Mouse (Mus musculus): ENCODE data around the gene Ip6k1. TPM values are rescaled to one million over a fixed set of nuclear protein-coding genes. Genes with fewer than 3 reads are reported as not detected.
A peak's percentile ranks its signal among the peaks of the same experiment; 100 is the strongest.

The Ip6k1 gene
- polyA plus RNA-seq, 1 experiment from 2014 or later = 96.0 TPM

GRCm38 (mm10) chr9:108057262-108057562, 54.9 kb downstream of the Ip6k1 start:
- ATAC-seq = no peak
- 89% methylated on average over 5 of the region's 5 CpGs for WGBS
- H3K36me3 ChIP-seq (ENCODE audit: control insufficient read depth, insufficient read depth, low read length) = peaks cover 26% of the 10 kb centered on the region

DNA sequence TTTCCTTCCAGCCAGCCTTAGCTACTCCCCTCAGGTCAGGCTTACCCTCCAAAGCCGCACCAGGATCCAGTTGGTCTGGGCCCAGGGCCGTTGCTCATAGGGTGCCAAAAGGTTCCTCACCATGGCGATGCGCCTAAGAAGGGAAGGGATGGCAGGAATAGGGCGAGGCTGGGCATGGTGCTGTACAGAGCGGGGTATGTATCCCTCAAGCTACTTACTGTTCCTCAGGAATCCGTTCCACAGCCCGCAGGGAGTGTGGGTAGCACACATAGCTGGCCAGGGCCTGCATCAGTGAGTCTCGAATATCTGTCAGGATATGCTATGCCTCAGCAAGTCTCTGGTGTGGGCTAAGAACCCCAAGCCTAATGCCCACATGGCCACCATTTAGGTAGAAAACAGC, 56.0 kb downstream of the Ip6k1 start:
- Histone ChIP-seq H3K9me3 (ENCODE audit: control insufficient read depth, low read length) (no peaks in the 10 kb centered on the region), H3K4me3 (ENCODE audit: low read length) (no peak overlapping the region), H3K36me3 (ENCODE audit: control insufficient read depth, insufficient read depth, low read length) (peaks cover 32% of the 10 kb centered on the region), H3K4me1 (ENCODE audit: control insufficient read depth, insufficient read depth, low read depth, low read length) (no peaks in the 10 kb centered on the region), H3K4me2 (ENCODE audit: low read length) (no peak overlapping the region), H3K27ac (ENCODE audit: low read depth, low read length) (no peak overlapping the region), H3K9ac (ENCODE audit: low read depth, low read length) (no peak overlapping the region), H3K27me3 (replicated peaks; ENCODE audit: control insufficient read depth, insufficient read depth, low read length) (no peaks in the 10 kb centered on the region)
- no peak for ATAC-seq
- WGBS = 93% methylated on average over 9 of the region's 9 CpGs

More at GRCm38 (mm10) chr9:108057262-108057562, 54.9 kb downstream of the Ip6k1 start:
- Histone ChIP-seq H3K27me3 (replicated peaks; ENCODE audit: control insufficient read depth, insufficient read depth, low read length) (no peaks in the 10 kb centered on the region), H3K4me2 (ENCODE audit: low read length) (no peak overlapping the region), H3K9me3 (ENCODE audit: control insufficient read depth, low read length) (no peaks in the 10 kb centered on the region), H3K4me1 (ENCODE audit: control insufficient read depth, insufficient read depth, low read depth, low read length) (peaks cover 5% of the 10 kb centered on the region; the same call in 1 of the 2 replicates), H3K4me3 (ENCODE audit: low read length) (no peak overlapping the region), H3K9ac (ENCODE audit: low read depth, low read length) (no peak overlapping the region), H3K27ac (ENCODE audit: low read depth, low read length) (no peak overlapping the region)

- H3K4me2 ChIP-seq (ENCODE audit: low read length) = no peak overlapping the region
- no peak overlapping the region for H3K9ac ChIP-seq (ENCODE audit: low read depth, low read length)
- no peak for ATAC-seq
- peaks cover 34% of the 10 kb centered on the region for H3K36me3 ChIP-seq (ENCODE audit: control insufficient read depth, insufficient read depth, low read length)
- no peak overlapping the region for H3K27ac ChIP-seq (ENCODE audit: low read depth, low read length)
- H3K4me1 ChIP-seq (ENCODE audit: control insufficient read depth, insufficient read depth, low read depth, low read length) = no peaks in the 10 kb centered on the region
- H3K4me3 ChIP-seq (ENCODE audit: low read length) = no peak overlapping the region
- 61% methylated on average over 2 of the region's 3 CpGs for WGBS
- no peaks in the 10 kb centered on the region for H3K9me3 ChIP-seq (ENCODE audit: control insufficient read depth, low read length)
- no peaks in the 10 kb centered on the region for H3K27me3 ChIP-seq (replicated peaks; ENCODE audit: control insufficient read depth, insufficient read depth, low read length)
Observed at GRCm38 (mm10) chr9:108062142-108062541, 59.8 kb downstream of the Ip6k1 start.

- H3K4me3 ChIP-seq (ENCODE audit: low read length) = no peak overlapping the region
- peaks cover 28% of the 10 kb centered on the region for H3K36me3 ChIP-seq (ENCODE audit: control insufficient read depth, insufficient read depth, low read length)
- no peaks in the 10 kb centered on the region for H3K27me3 ChIP-seq (replicated peaks; ENCODE audit: control insufficient read depth, insufficient read depth, low read length)
- H3K4me1 ChIP-seq (ENCODE audit: control insufficient read depth, insufficient read depth, low read depth, low read length) = no peaks in the 10 kb centered on the region
- no peak overlapping the region for H3K27ac ChIP-seq (ENCODE audit: low read depth, low read length)
- no peak overlapping the region for H3K9ac ChIP-seq (ENCODE audit: low read depth, low read length)
- no peak for ATAC-seq
- no peaks in the 10 kb centered on the region for H3K9me3 ChIP-seq (ENCODE audit: control insufficient read depth, low read length)
- 90% methylated on average over 12 of the region's 12 CpGs for WGBS
- H3K4me2 ChIP-seq (ENCODE audit: low read length) = no peak overlapping the region
Observed at GRCm38 (mm10) chr9:108063361-108063760, 61.1 kb downstream of the Ip6k1 start.

DNA sequence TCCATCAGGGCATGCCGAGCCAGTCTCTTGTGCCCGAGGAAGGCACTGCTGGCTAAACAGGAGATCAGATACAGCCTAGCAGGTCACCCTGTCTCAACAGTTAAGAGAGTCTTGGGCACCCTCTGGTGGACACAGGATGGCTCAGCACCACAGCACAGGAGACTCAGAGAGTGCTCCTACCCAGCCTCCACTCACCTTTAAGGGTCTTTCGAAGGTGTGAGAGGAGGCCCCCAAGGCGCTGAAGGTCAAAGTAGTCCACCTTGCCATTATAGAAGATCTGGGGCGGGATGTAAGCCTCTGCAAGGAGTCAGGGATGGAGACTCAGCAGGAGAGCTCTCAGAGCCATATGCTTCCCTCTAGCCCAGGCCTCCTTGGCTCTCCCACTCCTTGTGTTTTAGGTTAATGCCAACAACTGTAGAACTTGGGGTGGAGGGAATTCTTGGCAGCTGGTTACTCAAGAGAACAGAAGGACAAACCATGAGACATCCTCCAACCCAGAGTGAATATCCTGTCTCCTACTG, 63.2 kb downstream of the Ip6k1 start:
- no peak overlapping the region for H3K4me2 ChIP-seq (ENCODE audit: low read length)
- H3K27me3 ChIP-seq (replicated peaks; ENCODE audit: control insufficient read depth, insufficient read depth, low read length) = no peaks in the 10 kb centered on the region
- 55% methylated on average over 5 of the region's 5 CpGs for WGBS
- H3K4me1 ChIP-seq (ENCODE audit: control insufficient read depth, insufficient read depth, low read depth, low read length) = no peaks in the 10 kb centered on the region
- no peak overlapping the region for H3K4me3 ChIP-seq (ENCODE audit: low read length)
- ATAC-seq = peak; percentile 74; the same call in 1 of the 2 replicates
- H3K9me3 ChIP-seq (ENCODE audit: control insufficient read depth, low read length) = no peaks in the 10 kb centered on the region
- H3K36me3 ChIP-seq (ENCODE audit: control insufficient read depth, insufficient read depth, low read length) = peaks cover 24% of the 10 kb centered on the region
- no peak overlapping the region for H3K9ac ChIP-seq (ENCODE audit: low read depth, low read length)
- H3K27ac ChIP-seq (ENCODE audit: low read depth, low read length) = no peak overlapping the region

DNA sequence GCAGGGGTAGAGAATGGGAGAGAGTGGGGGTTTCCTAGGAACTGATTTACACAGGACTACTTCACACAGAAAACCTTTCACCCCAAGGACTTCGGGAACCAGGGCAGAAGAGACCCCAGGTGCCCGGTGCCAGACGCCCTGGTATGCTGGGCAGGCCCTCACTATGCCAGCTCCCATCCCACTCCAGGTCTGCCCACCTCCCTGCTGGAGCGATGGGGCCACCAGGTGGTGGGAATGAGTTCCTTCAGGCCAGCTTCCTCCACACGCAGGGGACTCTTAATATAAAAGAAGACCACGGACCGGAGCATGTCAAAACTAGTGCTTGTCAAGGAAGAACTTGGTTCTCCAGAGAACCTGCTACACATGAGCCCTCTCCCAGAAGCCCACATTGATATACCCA, 64.9 kb downstream of the Ip6k1 start:
- Histone ChIP-seq H3K27ac (ENCODE audit: low read depth, low read length) (no peak overlapping the region), H3K27me3 (replicated peaks; ENCODE audit: control insufficient read depth, insufficient read depth, low read length) (no peaks in the 10 kb centered on the region), H3K4me3 (ENCODE audit: low read length) (no peak overlapping the region), H3K4me2 (ENCODE audit: low read length) (no peak overlapping the region), H3K9me3 (ENCODE audit: control insufficient read depth, low read length) (no peaks in the 10 kb centered on the region), H3K36me3 (ENCODE audit: control insufficient read depth, insufficient read depth, low read length) (peaks cover 25% of the 10 kb centered on the region), H3K9ac (ENCODE audit: low read depth, low read length) (no peak overlapping the region), H3K4me1 (ENCODE audit: control insufficient read depth, insufficient read depth, low read depth, low read length) (no peaks in the 10 kb centered on the region)
- 83% methylated on average over 7 of the region's 7 CpGs for WGBS
- ATAC-seq = no peak

DNA sequence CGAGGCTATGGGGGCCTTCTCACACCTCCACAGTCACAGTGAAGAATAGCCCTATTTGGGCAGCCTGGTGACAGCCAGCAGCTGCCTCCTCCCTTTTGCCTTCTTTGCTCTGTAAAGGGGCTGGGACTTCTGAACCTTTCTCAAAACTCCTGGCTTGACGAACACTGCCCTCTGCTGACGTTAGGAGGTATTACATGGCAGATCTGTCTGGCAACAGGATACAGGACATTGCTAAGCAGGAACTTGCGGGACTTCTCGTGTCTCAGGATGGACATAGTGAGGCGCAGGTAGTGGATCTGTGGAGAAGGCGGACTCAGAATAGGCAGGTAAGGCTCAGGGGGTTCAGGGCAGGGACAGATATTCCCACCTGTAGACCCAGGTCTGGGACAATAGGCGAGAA, 65.6 kb downstream of the Ip6k1 start:
- Histone ChIP-seq H3K9me3 (ENCODE audit: control insufficient read depth, low read length) (no peaks in the 10 kb centered on the region), H3K4me3 (ENCODE audit: low read length) (no peak overlapping the region), H3K27ac (ENCODE audit: low read depth, low read length) (no peak overlapping the region), H3K4me1 (ENCODE audit: control insufficient read depth, insufficient read depth, low read depth, low read length) (no peaks in the 10 kb centered on the region), H3K4me2 (ENCODE audit: low read length) (no peak overlapping the region), H3K36me3 (ENCODE audit: control insufficient read depth, insufficient read depth, low read length) (peaks cover 21% of the 10 kb centered on the region), H3K27me3 (replicated peaks; ENCODE audit: control insufficient read depth, insufficient read depth, low read length) (no peaks in the 10 kb centered on the region), H3K9ac (ENCODE audit: low read depth, low read length) (no peak overlapping the region)
- 22% methylated on average over 8 of the region's 8 CpGs for WGBS
- ATAC-seq = 0 out of 2 replicates have a peak, but pooled peaks have one; percentile 5

DNA sequence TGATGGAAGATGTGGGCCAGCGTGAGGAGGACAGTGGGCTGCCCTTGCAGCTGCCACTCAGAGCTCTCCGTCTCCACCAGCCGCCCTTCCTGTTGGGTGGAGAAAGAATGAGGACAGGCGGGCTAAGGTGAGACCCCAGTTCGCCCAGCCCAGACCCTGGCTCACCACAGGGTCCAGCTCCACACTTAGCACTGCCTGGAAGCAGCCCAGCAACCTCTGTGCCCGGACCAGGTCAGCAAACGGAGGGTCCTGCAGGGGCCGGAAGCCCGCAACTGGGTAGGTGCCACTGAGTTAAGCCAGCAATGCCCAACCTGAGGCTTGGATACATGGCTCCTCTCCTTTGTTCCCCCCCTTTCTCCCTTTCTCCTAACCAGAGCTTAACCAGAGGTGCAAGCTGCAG, 66.7 kb downstream of the Ip6k1 start:
- Histone ChIP-seq H3K4me2 (ENCODE audit: low read length) (no peak overlapping the region), H3K9me3 (ENCODE audit: control insufficient read depth, low read length) (no peaks in the 10 kb centered on the region), H3K27ac (ENCODE audit: low read depth, low read length) (no peak overlapping the region), H3K4me3 (ENCODE audit: low read length) (no peak overlapping the region), H3K36me3 (ENCODE audit: control insufficient read depth, insufficient read depth, low read length) (peaks cover 13% of the 10 kb centered on the region; the same call in 1 of the 2 replicates), H3K9ac (ENCODE audit: low read depth, low read length) (no peak overlapping the region), H3K27me3 (replicated peaks; ENCODE audit: control insufficient read depth, insufficient read depth, low read length) (no peaks in the 10 kb centered on the region), H3K4me1 (ENCODE audit: control insufficient read depth, insufficient read depth, low read depth, low read length) (no peaks in the 10 kb centered on the region)
- no peak for ATAC-seq
- 89% methylated on average over 9 of the region's 9 CpGs for WGBS

- no peak overlapping the region for H3K27ac ChIP-seq (ENCODE audit: low read depth, low read length)
- H3K9ac ChIP-seq (ENCODE audit: low read depth, low read length) = no peak overlapping the region
- peaks cover 10% of the 10 kb centered on the region; the same call in 1 of the 2 replicates for H3K36me3 ChIP-seq (ENCODE audit: control insufficient read depth, insufficient read depth, low read length)
- ATAC-seq = no peak
- no peaks in the 10 kb centered on the region for H3K9me3 ChIP-seq (ENCODE audit: control insufficient read depth, low read length)
- H3K4me2 ChIP-seq (ENCODE audit: low read length) = no peak overlapping the region
- 90% methylated on average over 7 of the region's 7 CpGs for WGBS
- no peaks in the 10 kb centered on the region for H3K4me1 ChIP-seq (ENCODE audit: control insufficient read depth, insufficient read depth, low read depth, low read length)
- H3K4me3 ChIP-seq (ENCODE audit: low read length) = no peak overlapping the region
- H3K27me3 ChIP-seq (replicated peaks; ENCODE audit: control insufficient read depth, insufficient read depth, low read length) = no peaks in the 10 kb centered on the region
Observed at GRCm38 (mm10) chr9:108069529-108069928, 67.2 kb downstream of the Ip6k1 start.

- Histone ChIP-seq H3K36me3 (ENCODE audit: control insufficient read depth, insufficient read depth, low read length) (peaks cover 10% of the 10 kb centered on the region; the same call in 1 of the 2 replicates), H3K27ac (ENCODE audit: low read depth, low read length) (no peak overlapping the region), H3K4me2 (ENCODE audit: low read length) (no peak overlapping the region), H3K4me1 (ENCODE audit: control insufficient read depth, insufficient read depth, low read depth, low read length) (no peaks in the 10 kb centered on the region), H3K27me3 (replicated peaks; ENCODE audit: control insufficient read depth, insufficient read depth, low read length) (no peaks in the 10 kb centered on the region), H3K9me3 (ENCODE audit: control insufficient read depth, low read length) (no peaks in the 10 kb centered on the region), H3K9ac (ENCODE audit: low read depth, low read length) (no peak overlapping the region), H3K4me3 (ENCODE audit: low read length) (no peak overlapping the region)
- WGBS = 96% methylated on average over 4 of the region's 4 CpGs
- no peak for ATAC-seq
Observed at GRCm38 (mm10) chr9:108071801-108072200, 69.5 kb downstream of the Ip6k1 start.

All from hindbrain, embryonic 16.5 days (tissue).